Mouse (Mus musculus) C2C12 (cell line): ENCODE results near the gene Hdac4. TPM values are rescaled to one million over a fixed set of nuclear protein-coding genes. Genes with fewer than 3 reads are reported as not detected.

Experiments
- H3K27me3 ChIP-seq: one replicate; pipeline ENCODE4 v1.6.1; 2011; ENCODE audit not compliant: control insufficient read depth, insufficient read depth, insufficient read length
- H3K36me3 ChIP-seq: one replicate; pipeline ENCODE4 v1.6.1; 2011; ENCODE audit not compliant: control insufficient read depth, insufficient read depth
- H3K4me3 ChIP-seq: one replicate; pipeline ENCODE4 v1.5.1; 2011; ENCODE audit warnings: mild to moderate bottlenecking, control low read depth; ENCODE audit not compliant: poor library complexity, insufficient read depth, severe bottlenecking
- H3K79me2 ChIP-seq: one replicate; pipeline ENCODE4 v1.6.1; 2011; ENCODE audit not compliant: control insufficient read depth, insufficient read depth
- H3K79me3 ChIP-seq: one replicate; pipeline ENCODE4 v1.6.1; 2011; ENCODE audit warnings: low read depth, control low read depth
- H3ac ChIP-seq: one replicate; pipeline ENCODE3; 2011; ENCODE audit warnings: low read depth; ENCODE audit not compliant: control insufficient read depth, insufficient read length
- CEBPB ChIP-seq: IDR thresholded peaks from one replicate; pipeline ENCODE4 v1.6.1; 2011; ENCODE audit warnings: low read depth, mild to moderate bottlenecking, control low read depth, moderate library complexity
- CTCF ChIP-seq: IDR thresholded peaks from one replicate; pipeline ENCODE4 v1.5.1; 2011; ENCODE audit not compliant: control insufficient read depth, insufficient read depth, insufficient read length
- FOSL1 ChIP-seq: IDR thresholded peaks from one replicate; pipeline ENCODE4 v1.8.0; 2011; ENCODE audit warnings: mild to moderate bottlenecking, low read length; ENCODE audit not compliant: poor library complexity, insufficient read depth, severe bottlenecking
- MAX ChIP-seq: IDR thresholded peaks from one replicate; pipeline ENCODE4 v1.6.1; 2011; ENCODE audit warnings: mild to moderate bottlenecking, control low read depth
- MYOD1 ChIP-seq: IDR thresholded peaks from one replicate; pipeline ENCODE4 v1.6.1; 2011; ENCODE audit warnings: low read depth; ENCODE audit not compliant: control insufficient read depth, insufficient read length
- MYOG ChIP-seq: IDR thresholded peaks from one replicate; pipeline ENCODE4 v1.6.1; 2011; ENCODE audit not compliant: control insufficient read depth, insufficient read length; ENCODE audit errors: extremely low read depth
- USF1 ChIP-seq: IDR thresholded peaks from one replicate; pipeline ENCODE4 v1.6.1; 2011; ENCODE audit warnings: low read depth, mild to moderate bottlenecking, control low read depth, moderate library complexity
- polyA plus RNA-seq: library from polyadenylated mRNA; unstranded; fragments of >200 nt; fragmentation: generic; extraction: Trizol; gene quantifications from one replicate; pipeline ENCODE4 v1.2.1, GENCODE M21; 2012; ENCODE audit warnings: missing spikeins

The Hdac4 gene
- polyA plus RNA-seq, 1 experiment, result 9.6 TPM

GRCm38 (mm10) chr1:92130470-92131100 is 64.9 kb downstream of the Hdac4 start:
- Histone ChIP-seq H3K4me3 (no peak overlapping the region), H3K27me3 (no peaks in the 10 kb centered on the region), H3K79me2 (peaks cover 63% of the 10 kb centered on the region), H3K79me3 (peaks cover 14% of the 10 kb centered on the region), H3K36me3 (no peaks in the 10 kb centered on the region), H3ac (no peak overlapping the region)
- TF ChIP-seq CEBPB (no peak), MYOD1 (peak; percentile 4)

- Histone ChIP-seq H3ac (no peak overlapping the region), H3K4me3 (no peak overlapping the region), H3K27me3 (no peaks in the 10 kb centered on the region), H3K79me2 (peaks cover 64% of the 10 kb centered on the region), H3K36me3 (no peaks in the 10 kb centered on the region), H3K79me3 (peaks cover 17% of the 10 kb centered on the region)
- TF ChIP-seq MYOG, result no peak
- no peak for TF ChIP-seq MAX
- TF ChIP-seq MYOD1, result no peak
- TF ChIP-seq CEBPB, result no peak
- no peak for TF ChIP-seq CTCF
- TF ChIP-seq USF1, result no peak
- no peak for TF ChIP-seq FOSL1
These were observed 65.7 kb downstream of the Hdac4 start for GRCm38 (mm10) chr1:92129751-92130150.

GRCm38 (mm10) chr1:92127785-92128184 is 67.7 kb downstream of the Hdac4 start:
- Histone ChIP-seq H3K79me3 (peaks cover 23% of the 10 kb centered on the region), H3K79me2 (peaks cover 62% of the 10 kb centered on the region), H3K4me3 (no peak overlapping the region), H3K36me3 (peaks cover under 1% of the 10 kb centered on the region), H3ac (no peak overlapping the region), H3K27me3 (no peaks in the 10 kb centered on the region)
- no peak for TF ChIP-seq USF1

- no peak overlapping the region for H3ac ChIP-seq
- H3K27me3 ChIP-seq, result no peaks in the 10 kb centered on the region
- peaks cover 5% of the 10 kb centered on the region for H3K36me3 ChIP-seq
- no peak overlapping the region for H3K4me3 ChIP-seq
- peaks cover 60% of the 10 kb centered on the region for H3K79me2 ChIP-seq
- TF ChIP-seq MYOD1, result no peak
- no peak for TF ChIP-seq CTCF
- no peak for TF ChIP-seq FOSL1
- no peak for TF ChIP-seq USF1
- no peak for TF ChIP-seq MYOG
- no peak for TF ChIP-seq CEBPB
- TF ChIP-seq MAX, result no peak
- H3K79me3 ChIP-seq, result peaks cover 26% of the 10 kb centered on the region
These were observed 68.1 kb downstream of the Hdac4 start for GRCm38 (mm10) chr1:92127366-92127765.

- peaks cover 57% of the 10 kb centered on the region for H3K79me2 ChIP-seq
- peaks cover 24% of the 10 kb centered on the region for H3K79me3 ChIP-seq
- no peak for TF ChIP-seq FOSL1
- no peak for TF ChIP-seq MAX
- no peak for TF ChIP-seq CTCF
- no peak for TF ChIP-seq MYOG
- no peak for TF ChIP-seq MYOD1
- TF ChIP-seq CEBPB, result no peak
- TF ChIP-seq USF1, result no peak
- H3K4me3 ChIP-seq, result no peak overlapping the region
- no peaks in the 10 kb centered on the region for H3K27me3 ChIP-seq
- no peak overlapping the region for H3ac ChIP-seq
- peaks cover 6% of the 10 kb centered on the region for H3K36me3 ChIP-seq
These were observed 70.8 kb downstream of the Hdac4 start for GRCm38 (mm10) chr1:92124497-92125201.

- Histone ChIP-seq H3K27me3 (no peaks in the 10 kb centered on the region), H3K79me2 (peaks cover 29% of the 10 kb centered on the region), H3K36me3 (peaks cover 6% of the 10 kb centered on the region), H3K4me3 (no peak overlapping the region), H3ac (no peak overlapping the region), H3K79me3 (peaks cover 11% of the 10 kb centered on the region)
- no peak for TF ChIP-seq CTCF
- no peak for TF ChIP-seq MAX
- TF ChIP-seq CEBPB, result no peak
- TF ChIP-seq FOSL1, result no peak
- TF ChIP-seq MYOG, result no peak
- no peak for TF ChIP-seq USF1
- no peak for TF ChIP-seq MYOD1
These were observed 76.2 kb downstream of the Hdac4 start for GRCm38 (mm10) chr1:92119303-92119702.
